Mouse (Mus musculus) cerebellum, postnatal 14 days (tissue): Measurements from ENCODE around the gene Pikfyve.
"Not testable (repeated sequence)": the region's sequence is repeated elsewhere in the genome, so short reads cannot be mapped to it uniquely, and the experiment has no call there.

ENCODE experiments used
- DNase-seq, 2 experiments: peaks; one replicate each; pipeline ENCODE4 v3.0.0; 2021; ENCODE audit warnings: mixed read lengths in 2 of 2

Pikfyve gene

DNA sequence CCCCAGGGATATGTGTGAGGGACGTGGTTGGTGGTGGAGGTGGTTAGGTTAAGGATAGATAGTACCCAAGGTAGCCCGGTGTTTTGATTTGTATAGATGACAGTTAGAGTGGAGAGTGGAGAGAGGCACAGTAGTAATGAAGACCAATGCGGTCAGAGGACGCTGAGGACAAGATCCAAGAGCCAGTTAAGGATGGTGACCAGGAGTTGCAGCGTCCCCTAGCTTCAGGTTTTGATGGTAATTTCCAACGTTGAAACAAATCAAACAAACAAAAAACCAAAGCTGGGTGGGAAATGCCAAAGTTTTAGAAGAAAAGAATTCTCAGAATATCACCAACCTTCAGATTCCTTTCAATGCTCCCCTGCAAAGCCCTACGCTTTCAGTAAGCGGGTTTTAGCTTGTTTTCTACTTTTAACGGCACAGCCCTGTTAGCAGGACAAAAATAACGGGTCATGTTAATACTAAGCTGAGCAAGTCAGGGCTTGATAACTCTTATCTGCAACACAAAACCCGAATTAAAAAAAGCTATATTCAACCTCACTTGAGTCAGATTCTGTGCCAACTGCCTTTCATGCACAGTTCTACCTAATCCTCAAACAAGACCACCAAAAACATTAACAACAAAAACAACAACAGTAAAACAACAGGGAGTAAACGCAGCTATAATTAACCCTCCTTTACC, 818 bp upstream of the Pikfyve start:
- peak; percentile 34 to 46 for DNase-seq

GRCm38 (mm10) chr1:65187074-65187430, 569 bp downstream of the Pikfyve start:
- DNase-seq: no peak

DNA sequence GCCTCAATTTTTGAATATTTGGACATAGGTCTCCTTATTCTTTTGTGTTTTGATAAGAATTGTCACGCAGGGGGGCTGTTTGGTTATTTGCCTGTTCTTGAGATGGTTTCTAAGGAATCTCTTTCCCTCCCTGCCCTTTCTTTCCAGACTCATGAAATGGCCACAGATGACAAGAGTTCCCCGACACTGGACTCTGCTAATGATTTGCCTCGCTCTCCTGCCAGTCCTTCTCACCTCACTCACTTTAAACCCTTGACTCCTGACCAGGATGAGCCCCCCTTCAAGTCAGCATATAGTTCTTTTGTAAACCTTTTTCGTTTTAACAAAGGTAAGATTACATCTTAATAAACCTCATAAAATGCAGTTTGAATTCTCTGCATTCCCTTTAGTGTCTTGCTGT, 3.7 kb downstream of the Pikfyve start:
- no peak for DNase-seq

GRCm38 (mm10) chr1:65193226-65193625, 6.7 kb downstream of the Pikfyve start:
- DNase-seq: no peak

DNA sequence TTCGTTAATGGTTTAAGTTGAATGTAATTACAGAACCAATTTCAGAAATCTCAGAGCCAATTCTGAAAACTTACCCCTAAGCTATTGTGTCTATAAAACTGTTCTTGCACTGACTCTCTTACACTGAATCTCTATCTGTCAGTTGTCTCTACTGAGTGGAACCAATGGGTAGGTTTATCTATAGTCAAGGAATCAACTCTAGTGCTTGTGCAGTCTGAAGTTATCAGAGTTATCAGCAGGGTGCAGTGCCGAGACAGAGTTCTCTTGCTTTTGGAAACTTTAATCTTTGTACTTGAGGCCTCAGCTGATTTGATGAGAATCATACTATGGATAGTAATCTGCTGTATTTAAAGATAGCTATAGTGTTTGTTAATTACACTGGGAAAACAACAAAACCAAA, 11.9 kb downstream of the Pikfyve start:
- no peak for DNase-seq

DNA sequence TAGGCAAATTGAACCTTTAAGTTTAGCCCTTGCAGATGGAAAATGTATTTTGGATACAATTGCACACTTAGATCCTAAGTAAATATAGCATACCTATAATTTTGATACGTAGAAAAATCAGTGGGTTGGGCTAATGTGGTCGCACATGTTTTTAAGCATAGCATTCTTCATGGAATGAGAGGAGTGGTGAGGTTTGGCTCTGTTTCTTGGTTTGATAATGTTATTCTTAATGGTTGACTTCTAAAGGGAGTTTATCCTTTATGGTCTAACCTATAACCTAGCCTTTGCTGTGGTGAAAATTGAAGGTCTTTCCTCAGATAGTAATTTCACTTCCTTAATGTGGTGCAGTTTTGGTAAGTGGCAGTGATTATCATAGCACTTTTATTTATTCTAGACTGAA, 12.4 kb downstream of the Pikfyve start:
- DNase-seq: no peak

GRCm38 (mm10) chr1:65204299-65204698, 17.8 kb downstream of the Pikfyve start:
- no peak for DNase-seq

GRCm38 (mm10) chr1:65213214-65213613, 26.7 kb downstream of the Pikfyve start:
- DNase-seq: peak; percentile 5 to 16

DNA sequence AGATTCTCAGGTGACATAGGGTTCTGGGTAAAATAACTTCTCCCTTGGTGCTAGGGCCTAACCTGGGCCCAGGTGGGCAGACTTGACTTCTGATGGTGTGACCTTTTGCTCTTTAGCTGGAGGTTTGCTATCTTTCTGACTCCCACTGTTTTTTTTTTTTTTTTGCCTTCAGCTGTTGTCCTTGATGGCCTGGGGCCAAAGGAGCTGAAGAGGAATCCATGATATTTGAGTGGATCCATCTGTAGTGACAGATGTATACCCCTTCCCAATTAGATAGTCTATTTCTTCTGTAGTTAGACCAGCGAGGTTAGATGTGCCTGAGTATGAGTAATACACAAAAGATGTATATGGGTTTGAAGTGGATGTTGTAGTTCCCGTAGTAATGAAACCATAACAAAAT, 31.1 kb downstream of the Pikfyve start:
- DNase-seq: peak; percentile 9 to 40

GRCm38 (mm10) chr1:65217972-65218371, 31.5 kb downstream of the Pikfyve start:
- no peak for DNase-seq

DNA sequence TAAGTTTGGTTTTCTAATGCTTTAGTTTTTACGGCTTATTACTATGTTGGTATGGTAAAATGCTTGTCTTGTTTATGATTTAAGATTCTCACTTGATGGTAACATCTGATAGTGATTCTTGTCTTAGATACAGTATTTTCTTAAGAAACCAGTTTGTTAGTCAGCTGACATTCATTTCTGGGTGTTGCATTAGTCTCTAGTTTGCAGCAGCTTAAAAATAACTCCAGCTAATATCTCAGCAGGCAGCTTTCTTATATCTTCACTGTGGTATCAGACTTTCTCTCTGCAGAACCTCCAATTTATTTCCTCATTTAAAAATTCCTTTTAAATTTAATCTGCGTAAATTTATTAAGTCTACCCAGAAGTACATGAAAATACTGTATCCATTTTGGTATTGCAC, 37.2 kb downstream of the Pikfyve start:
- no peak for DNase-seq

GRCm38 (mm10) chr1:65227681-65228080, 41.2 kb downstream of the Pikfyve start:
- DNase-seq: no peak

DNA sequence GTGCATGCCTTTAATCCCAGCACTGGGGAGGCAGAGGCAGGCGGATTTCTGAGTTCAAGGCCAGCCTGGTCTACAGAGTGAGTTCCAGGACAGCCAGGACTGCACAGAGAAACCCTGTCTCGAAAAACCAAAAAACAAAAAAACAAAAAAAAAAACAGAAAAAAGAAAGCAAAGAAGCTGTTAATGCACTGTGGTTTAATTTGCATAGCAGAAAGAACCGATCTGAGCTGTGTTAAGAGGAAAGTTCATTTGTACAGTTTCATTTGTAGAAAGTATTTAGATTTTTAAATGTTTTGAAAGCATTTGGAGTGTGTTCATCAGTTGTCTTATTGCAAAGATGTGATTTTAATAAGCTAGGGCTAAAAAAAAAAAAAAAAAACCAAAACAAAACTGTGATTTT, 43.3 kb downstream of the Pikfyve start:
- DNase-seq: not testable (repeated sequence)

DNA sequence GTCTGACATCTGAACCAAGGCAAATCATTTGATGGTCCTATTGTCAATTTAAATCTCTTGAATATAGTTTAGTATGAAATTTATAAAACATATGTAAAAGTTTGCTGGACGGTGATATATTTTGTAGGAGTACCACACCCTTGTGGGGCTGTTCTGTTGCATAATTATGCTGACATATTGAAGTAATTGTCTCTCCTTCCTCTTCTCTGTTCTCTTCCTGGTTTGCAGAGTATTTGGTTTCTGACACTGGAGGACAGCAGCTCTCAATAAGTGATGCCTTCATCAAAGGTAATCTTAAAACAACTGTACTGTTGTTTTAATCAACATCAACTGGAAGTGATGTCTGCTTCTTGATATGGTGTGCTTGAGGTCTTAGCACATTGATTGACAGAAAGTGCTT, 44.1 kb downstream of the Pikfyve start:
- DNase-seq: no peak

DNA sequence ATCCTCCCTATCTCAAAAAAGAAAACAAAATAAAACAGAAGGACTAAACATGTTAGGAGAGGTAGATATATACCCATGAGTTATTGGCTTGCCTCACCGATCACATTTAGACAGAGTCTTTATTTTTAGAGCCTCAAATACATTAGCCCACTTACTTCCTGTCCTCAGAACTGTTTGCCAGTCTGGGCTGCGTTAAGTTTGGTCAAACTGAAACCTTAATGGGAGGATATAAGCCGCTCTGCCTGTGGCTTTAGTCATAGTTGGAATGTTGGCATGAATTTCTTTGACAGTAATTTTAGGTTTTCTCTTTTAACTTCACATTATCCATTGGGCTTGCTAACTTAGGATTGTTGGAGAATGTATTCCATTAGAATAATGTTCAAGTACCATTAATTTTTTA, 51.2 kb downstream of the Pikfyve start:
- no peak for DNase-seq

DNA sequence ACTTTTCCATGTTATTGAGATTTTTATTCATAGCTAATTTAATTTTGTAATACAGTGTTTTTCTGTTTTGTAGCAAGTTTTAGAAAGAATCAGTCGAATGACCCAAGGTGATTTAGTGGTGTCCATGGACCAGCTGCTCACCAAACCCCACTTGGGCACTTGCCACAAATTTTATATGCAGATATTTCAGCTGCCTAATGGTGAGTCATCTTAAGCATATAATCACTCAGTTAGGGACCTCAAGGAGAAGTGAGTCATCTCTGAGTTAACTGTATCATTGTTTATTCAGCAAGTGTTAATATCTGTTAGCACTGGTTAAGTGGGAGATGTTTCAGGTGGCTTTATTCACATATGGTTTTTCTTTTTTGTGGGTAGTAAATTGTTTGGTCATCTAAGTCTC, 59.2 kb downstream of the Pikfyve start:
- no peak for DNase-seq

- DNase-seq: no peak
Measured at GRCm38 (mm10) chr1:65280461-65280860, 94.0 kb downstream of the Pikfyve start.

- DNase-seq: no peak
Measured at GRCm38 (mm10) chr1:65281756-65282155, 95.3 kb downstream of the Pikfyve start, which contains the start of gene Pth2r. Gene Pth2r, plus strand, starts transcription at chr1:65282056.

DNA sequence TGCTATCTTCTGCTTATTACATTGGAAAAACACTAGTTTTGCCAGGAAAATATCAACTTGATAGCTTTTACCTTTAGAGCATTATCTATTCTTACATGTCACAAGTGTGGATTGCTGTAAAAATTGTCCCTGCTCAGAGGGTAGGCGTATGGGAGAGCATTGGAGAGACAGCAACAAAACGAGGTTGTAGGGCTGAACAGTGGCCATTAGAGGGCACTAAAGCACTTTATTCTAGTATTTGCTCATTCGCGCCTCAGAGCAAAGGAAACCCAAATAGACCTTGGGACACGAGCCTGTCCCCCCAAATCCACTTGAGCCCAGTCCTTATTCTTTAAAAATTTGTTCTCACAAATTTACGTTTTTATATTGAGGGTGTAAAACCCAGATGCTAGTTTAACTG, 96.3 kb downstream of the Pikfyve start:
- DNase-seq: peak; percentile 72 to 78

- no peak for DNase-seq
Measured at GRCm38 (mm10) chr1:65308476-65308875, 122.0 kb downstream of the Pikfyve start.

GRCm38 (mm10) chr1:65311214-65311933, 124.9 kb downstream of the Pikfyve start:
- DNase-seq: peak; percentile 11 to 37

DNA sequence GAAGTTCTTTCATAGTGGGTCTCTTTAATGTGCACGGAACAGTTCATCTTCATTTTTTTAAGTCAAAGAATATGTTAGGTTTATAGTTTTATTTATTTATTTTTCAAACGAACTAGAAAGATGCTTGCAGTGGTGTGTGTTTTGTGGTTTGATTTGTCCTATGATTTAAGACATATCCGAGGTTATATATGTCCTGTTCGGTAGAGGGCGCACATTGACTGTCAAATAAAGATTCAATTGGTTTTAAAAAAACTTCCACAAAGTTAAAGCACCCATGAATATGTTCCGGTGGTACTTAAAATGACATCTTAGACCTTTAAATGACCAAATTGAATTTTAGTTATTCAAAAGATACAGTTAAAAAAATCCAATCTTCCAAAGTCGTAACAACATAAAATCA, 125.6 kb downstream of the Pikfyve start:
- peak; percentile 74 to 79 for DNase-seq

GRCm38 (mm10) chr1:65312896-65313295, 126.4 kb downstream of the Pikfyve start:
- peak; percentile 45 to 48 for DNase-seq
